Mouse (Mus musculus) liver, adult 2 months (tissue): Measurements from ENCODE around the gene Cep68.

ENCODE experiments used
- CTCF ChIP-seq: fragments of 200-500 bp; IDR thresholded peaks from 2 replicates; pipeline ENCODE4 v1.5.1; 2011; ENCODE audit warnings: low read depth, low read length, control low read depth
- POLR2A ChIP-seq: fragments of 200-500 bp; IDR thresholded peaks from 2 replicates; pipeline ENCODE4 v1.6.1; 2011; ENCODE audit warnings: low read length, control low read depth; ENCODE audit not compliant: insufficient read depth; ENCODE audit errors: extremely low read depth

GRCm38 (mm10) chr11:20245316-20245715 lies 3.9 kb downstream of the Cep68 start:
- TF ChIP-seq POLR2A: no peak
- no peak for TF ChIP-seq CTCF
